Mouse (Mus musculus) spleen, adult 2 months (tissue): Measurements from ENCODE around the gene Lama5. TPM values are rescaled to one million over a fixed set of nuclear protein-coding genes. Genes with fewer than 3 reads are reported as not detected.
A peak's percentile ranks its signal among the peaks of the same experiment; 100 is the strongest.

Source experiments
- DNase-seq, 2 experiments: peaks; one replicate each; pipeline versions ENCODE4 v3.0.0 to v3.0.0-alpha.2; 2012 to 2021; ENCODE audit warnings: low spot score in 2 of 2, low read depth in 1 of 2
- H3K27ac ChIP-seq: fragments of 200-500 bp; 2 replicates; pipeline ENCODE4 v1.5.1; 2012; ENCODE audit warnings: low read length, inconsistent platforms; ENCODE audit not compliant: insufficient read depth
- H3K27me3 ChIP-seq: fragments of 200-500 bp; 2 replicates; pipeline ENCODE4 v1.6.1; 2012; ENCODE audit warnings: mild to moderate bottlenecking, moderate library complexity, low read length, inconsistent platforms; ENCODE audit not compliant: control insufficient read depth, insufficient read depth
- H3K36me3 ChIP-seq: fragments of 200-500 bp; 2 replicates; pipeline ENCODE4 v1.6.1; 2012; ENCODE audit warnings: mild to moderate bottlenecking, low read length, inconsistent platforms; ENCODE audit not compliant: control insufficient read depth, insufficient read depth
- H3K4me1 ChIP-seq: fragments of 200-500 bp; 2 replicates; pipeline ENCODE4 v1.6.1; 2011; ENCODE audit warnings: inconsistent platforms; ENCODE audit not compliant: control insufficient read depth, insufficient read depth, insufficient read length
- H3K4me3 ChIP-seq: fragments of 200-500 bp; 2 replicates; pipeline ENCODE4 v1.5.1; 2011; ENCODE audit warnings: mild to moderate bottlenecking, inconsistent platforms; ENCODE audit not compliant: insufficient read depth, insufficient read length; ENCODE audit errors: extremely low read depth
- CTCF ChIP-seq: fragments of 200-500 bp; IDR thresholded peaks from 2 replicates; pipeline ENCODE4 v1.5.1; 2011; ENCODE audit warnings: mild to moderate bottlenecking, inconsistent platforms; ENCODE audit not compliant: insufficient read depth, insufficient read length, insufficient replicate concordance; ENCODE audit errors: extremely low read depth
- POLR2A ChIP-seq: fragments of 200-500 bp; IDR thresholded peaks from 2 replicates; pipeline ENCODE4 v1.6.1; 2011; ENCODE audit warnings: low read depth, low read length, inconsistent platforms
- WGBS: fragments of 180-500 bp; shearing (Covaris S2); methylation state at CpG from one replicate; pipeline ENCODE4 v1.1.7; 2018; 5-methylcytosine and 5-hydroxymethylcytosine counted together
- polyA plus RNA-seq: library from polyadenylated mRNA; depleted of rRNA; stranded (reverse); fragments of >200 nt; gene quantifications from 2 replicates; pipeline ENCODE4 v1.2.3, GENCODE M21; 2012

Lama5 gene
- polyA plus RNA-seq, 1 experiment, result 8.4 TPM

- no peaks in the 10 kb centered on the region for H3K27me3 ChIP-seq
- H3K4me3 ChIP-seq, result peak overlapping the region; percentile 89; the same call in 1 of the 2 replicates
- H3K36me3 ChIP-seq, result peaks cover 14% of the 10 kb centered on the region
- H3K27ac ChIP-seq, result peak overlapping the region; percentile 78
- H3K4me1 ChIP-seq, result peaks cover 9% of the 10 kb centered on the region; the same call in 1 of the 2 replicates
- 57% methylated on average over 11 of the region's 11 CpGs for WGBS
- DNase-seq, result no peak
- TF ChIP-seq POLR2A (no peak), CTCF (no peak)
These were observed 32.6 kb upstream of the Lama5 start for GRCm38 (mm10) chr2:180257963-180258865.

DNA sequence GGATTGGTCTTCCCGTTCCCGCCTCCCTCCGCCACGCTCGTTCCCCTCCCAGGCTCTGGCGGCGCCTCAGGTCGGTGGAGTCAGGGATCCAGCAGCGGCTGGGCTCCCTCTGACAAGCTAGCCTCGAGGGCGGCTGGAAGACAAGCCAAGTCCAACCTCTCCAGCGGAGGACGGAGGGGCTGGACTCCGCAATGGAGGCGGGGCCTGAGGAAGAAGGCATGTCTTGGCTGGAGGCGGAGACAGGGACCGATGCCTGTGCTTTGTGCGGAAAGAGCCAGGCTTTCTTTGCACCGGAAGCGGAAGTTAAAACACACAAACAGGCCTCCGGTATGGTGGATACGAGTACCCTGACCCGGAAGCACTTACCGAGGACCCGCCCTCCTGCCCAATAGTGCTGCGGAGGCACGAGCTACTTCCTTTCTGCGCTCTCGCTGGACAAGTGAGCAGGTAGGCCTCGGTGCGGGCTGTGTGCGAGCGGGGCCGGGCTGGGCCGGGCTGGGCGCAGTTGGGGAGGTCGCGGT lies 31.4 kb upstream of the Lama5 start, which contains the start of gene Rps21:
Gene Rps21, plus strand, starts transcription at position 377 of the 521 bp plus-strand sequence.
- peak; percentile 95 to 99 for DNase-seq
- peak; percentile 86; the same call in 1 of the 2 replicates for TF ChIP-seq POLR2A
- TF ChIP-seq CTCF, result no peak
- no peaks in the 10 kb centered on the region for H3K27me3 ChIP-seq
- peaks cover 9% of the 10 kb centered on the region; the same call in 1 of the 2 replicates for H3K4me1 ChIP-seq
- peak within 1 kb of the TSS; percentile 89 for H3K4me3 ChIP-seq
- under 1% methylated on average over 38 of the region's 38 CpGs for WGBS
- H3K36me3 ChIP-seq, result peaks cover 8% of the 10 kb centered on the region
- H3K27ac ChIP-seq, result peak within 1 kb of the TSS; percentile 78

DNA sequence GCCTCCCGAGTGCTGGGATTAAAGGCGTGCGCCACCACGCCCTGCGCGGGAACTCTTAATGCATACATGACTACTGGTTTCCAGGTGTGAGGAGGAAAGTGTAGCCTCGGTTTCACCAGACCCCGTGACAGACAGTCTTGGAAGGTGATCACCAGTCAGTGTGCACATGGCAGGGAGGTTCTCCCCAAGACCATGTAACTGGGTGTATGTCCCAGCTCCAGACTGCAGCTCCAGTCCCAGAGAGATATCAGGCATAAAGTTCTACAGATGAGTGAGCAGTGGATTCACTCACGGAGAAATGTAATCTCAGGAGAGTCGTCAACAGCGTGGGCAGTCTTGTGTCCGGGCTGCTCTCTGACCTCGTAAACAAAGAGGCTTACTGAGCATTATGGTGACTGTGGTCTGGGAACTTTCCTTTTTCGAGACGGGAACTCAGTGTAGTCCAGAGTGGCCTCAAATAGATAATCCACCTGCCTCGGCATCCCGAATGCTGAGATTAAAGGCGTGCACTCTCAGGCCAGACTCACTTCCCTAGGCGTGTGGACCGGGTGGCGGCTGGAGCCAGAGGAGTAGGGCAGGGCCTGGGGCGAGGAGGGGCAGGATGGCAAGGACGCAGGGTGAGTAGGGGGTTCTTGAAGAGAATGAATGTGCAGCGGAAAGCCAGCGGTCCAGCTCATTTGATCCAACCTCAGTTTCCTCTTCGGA lies 30.8 kb upstream of the Lama5 start:
- Histone ChIP-seq H3K36me3 (peaks cover 6% of the 10 kb centered on the region), H3K4me1 (peaks cover 9% of the 10 kb centered on the region; the same call in 1 of the 2 replicates), H3K27ac (peak overlapping the region; percentile 68), H3K27me3 (no peaks in the 10 kb centered on the region), H3K4me3 (peak overlapping the region; percentile 68)
- no peak for DNase-seq
- 21% methylated on average over 26 of the region's 26 CpGs for WGBS
- no peak for TF ChIP-seq POLR2A
- no peak for TF ChIP-seq CTCF

DNA sequence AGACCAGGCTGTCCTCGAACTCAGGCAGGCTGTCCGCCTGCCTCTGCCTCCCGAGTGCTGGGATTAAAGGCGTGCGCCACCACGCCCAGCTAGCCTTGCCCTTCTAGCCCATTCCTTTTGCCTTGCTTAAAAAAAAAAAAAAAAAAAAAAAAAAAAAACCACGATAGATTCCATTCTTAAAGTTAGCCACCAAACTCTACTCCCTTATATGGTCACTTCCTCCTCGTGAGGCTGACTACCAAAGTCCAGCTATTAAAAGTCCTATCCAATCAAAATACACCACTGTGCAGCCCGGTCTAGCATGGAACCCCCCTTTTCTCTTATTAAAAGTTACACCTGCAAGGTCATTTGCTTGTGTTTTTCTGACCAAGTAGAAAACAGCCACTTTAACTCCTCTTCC lies 30.0 kb upstream of the Lama5 start:
- Histone ChIP-seq H3K27ac (no peak overlapping the region), H3K27me3 (no peaks in the 10 kb centered on the region), H3K4me1 (peaks cover 9% of the 10 kb centered on the region; the same call in 1 of the 2 replicates), H3K4me3 (no peak overlapping the region), H3K36me3 (peaks cover 4% of the 10 kb centered on the region)
- DNase-seq, result no peak
- TF ChIP-seq CTCF, result no peak
- no peak for TF ChIP-seq POLR2A
- 71% methylated on average over 9 of the region's 9 CpGs for WGBS

DNA sequence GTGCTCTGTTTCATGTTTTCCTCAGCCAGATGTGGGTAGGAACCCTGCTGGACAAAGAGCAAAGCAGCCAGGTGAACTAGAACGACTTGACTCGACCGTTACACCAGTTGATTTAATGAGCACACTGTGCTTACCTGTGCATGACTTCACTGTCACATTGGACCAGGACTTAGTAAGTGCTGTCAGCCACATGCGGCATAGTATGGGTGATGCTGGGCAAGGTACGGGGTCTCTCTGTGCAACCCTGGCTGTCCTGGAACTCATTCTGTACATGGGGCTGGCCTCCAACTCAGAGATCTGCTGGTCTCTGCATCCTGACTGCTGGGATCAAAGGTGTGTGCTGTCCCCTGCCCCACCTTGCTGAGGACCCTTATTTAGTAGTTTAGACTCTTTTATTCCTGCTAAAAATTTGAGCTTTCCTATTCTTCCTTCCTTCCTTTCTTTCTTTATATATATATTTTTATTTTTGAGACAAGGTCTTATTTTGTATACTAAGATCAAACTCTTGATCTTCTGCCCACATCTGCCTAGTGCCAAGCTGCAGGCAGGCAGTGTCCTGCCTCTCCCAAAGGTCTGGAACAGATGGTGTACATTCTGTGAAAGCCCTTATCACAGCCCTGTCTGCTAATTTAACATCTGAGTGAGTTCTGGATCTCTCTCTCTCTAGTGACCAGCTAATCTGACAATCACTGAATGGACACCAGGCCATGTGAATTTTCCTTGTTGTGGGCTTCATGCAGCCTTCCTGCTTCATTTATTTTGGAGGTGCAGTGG lies 29.0 kb upstream of the Lama5 start:
- 91% methylated on average over 5 of the region's 5 CpGs for WGBS
- DNase-seq, result no peak
- peaks cover 9% of the 10 kb centered on the region; the same call in 1 of the 2 replicates for H3K4me1 ChIP-seq

GRCm38 (mm10) chr2:180251838-180252237 lies 26.2 kb upstream of the Lama5 start:
- H3K27me3 ChIP-seq, result no peaks in the 10 kb centered on the region
- no peak for TF ChIP-seq POLR2A
- no peak for TF ChIP-seq CTCF
- H3K36me3 ChIP-seq, result no peaks in the 10 kb centered on the region
- H3K4me3 ChIP-seq, result no peak overlapping the region
- no peak for DNase-seq
- no peak overlapping the region for H3K27ac ChIP-seq
- 81% methylated on average over 3 of the region's 3 CpGs for WGBS
- peaks cover 6% of the 10 kb centered on the region; the same call in 1 of the 2 replicates for H3K4me1 ChIP-seq

More for the DNA sequence above, 29.0 kb upstream of the Lama5 start:
- Histone ChIP-seq H3K27me3 (no peaks in the 10 kb centered on the region), H3K4me3 (no peak overlapping the region), H3K27ac (no peak overlapping the region), H3K36me3 (peaks cover 2% of the 10 kb centered on the region; the same call in 1 of the 2 replicates)
- no peak for TF ChIP-seq POLR2A
- TF ChIP-seq CTCF, result no peak
